Mouse (Mus musculus) G1E (cell line): ENCODE results near the gene Creg1. TPM values are rescaled to one million over a fixed set of nuclear protein-coding genes. Genes with fewer than 3 reads are reported as not detected.

ENCODE experiments used
- ATAC-seq: 2 replicates; pipeline ENCODE4 v1.8.0; 2016; ENCODE audit warnings: mild to moderate bottlenecking; ENCODE audit not compliant: insufficient number of reproducible peaks, poor library complexity, low FRiP score, severe bottlenecking; ENCODE audit errors: extremely low read depth
- DNase-seq: peaks from one replicate; pipeline ENCODE4 v3.0.0; 2012; ENCODE audit warnings: low spot score
- H3K27me3 ChIP-seq: 2 replicates; pipeline ENCODE4 v1.6.1; 2012; ENCODE audit warnings: mild to moderate bottlenecking, low read length, inconsistent platforms; ENCODE audit not compliant: insufficient read depth
- H3K36me3 ChIP-seq: replicated peaks from 2 replicates; pipeline ENCODE3; 2012; ENCODE audit warnings: mild to moderate bottlenecking, inconsistent platforms
- H3K4me1 ChIP-seq: 2 replicates; pipeline ENCODE4 v1.6.1; 2012; ENCODE audit warnings: low read depth, low read length, inconsistent platforms, mixed read lengths; ENCODE audit not compliant: insufficient read depth
- H3K4me3 ChIP-seq: 2 replicates; pipeline ENCODE4 v1.5.1; 2012; ENCODE audit warnings: low read depth, mild to moderate bottlenecking, inconsistent platforms, low read length, moderate library complexity, mixed read lengths
- H3K9me3 ChIP-seq: replicated peaks from 2 replicates; pipeline ENCODE4 v1.6.1; 2012; ENCODE audit warnings: inconsistent platforms
- CTCF ChIP-seq: IDR thresholded peaks from 2 replicates; pipeline ENCODE4 v1.5.1; 2012; ENCODE audit warnings: low read depth, low read length, inconsistent platforms, mixed read lengths
- GATA1 ChIP-seq: IDR thresholded peaks from 2 replicates; pipeline ENCODE4 v1.6.1; 2012; ENCODE audit warnings: borderline replicate concordance, low read length, inconsistent platforms, mixed read lengths
- GATA2 ChIP-seq: IDR thresholded peaks from 2 replicates; pipeline ENCODE4 v1.6.1; 2012; ENCODE audit warnings: low read depth, low read length, inconsistent platforms, borderline replicate concordance
- POLR2AphosphoS5 ChIP-seq: IDR thresholded peaks from 2 replicates; pipeline ENCODE4 v1.6.1; 2012; ENCODE audit warnings: low read depth, low read length, inconsistent platforms; ENCODE audit not compliant: insufficient replicate concordance
- TAL1 ChIP-seq: conservative IDR thresholded peaks from 2 replicates; pipeline ENCODE4 v1.6.1; 2012; ENCODE audit warnings: low read depth, low read length, inconsistent platforms, mixed read lengths
- polyA plus RNA-seq: library from polyadenylated mRNA; stranded (reverse); fragments of >175 nt; gene quantifications from 2 replicates; pipeline ENCODE4 v1.2.3, GENCODE M21; 2012
- total RNA-seq, 2 experiments: library from RNA; stranded (forward) in 1 of 2; stranded (reverse) in 1 of 2; fragments of 200-1000 nt in 1 of 2; fragments of >200 nt in 1 of 2; fragmentation: Nextera tagmentation in 1 of 2; gene quantifications; 2 replicates each; pipeline ENCODE4 v1.2.3; 2014 to 2017

Creg1 gene
- total and polyA plus RNA-seq, 3 experiments = 139 to 514 (median 239) TPM

DNA sequence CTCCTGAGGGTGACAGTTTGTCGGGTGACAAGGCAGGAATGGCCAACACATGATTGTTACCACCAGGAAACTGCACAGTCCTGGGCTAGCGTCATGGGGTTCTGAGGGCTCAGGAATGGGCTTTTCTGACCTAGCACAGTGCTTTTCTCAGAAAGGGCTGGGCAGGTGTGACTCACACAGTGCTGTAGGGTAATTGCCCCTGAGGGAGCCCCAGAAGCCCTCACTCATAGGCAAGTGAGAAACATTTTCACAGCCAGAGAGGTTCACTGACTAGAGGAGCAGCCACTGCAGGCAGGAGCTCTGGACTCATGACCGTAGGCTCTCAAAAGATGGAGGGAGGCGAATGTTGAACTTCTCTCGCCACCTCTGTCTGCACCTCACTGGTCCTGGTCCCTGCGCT is 26.4 kb downstream of the Creg1 start:
- Histone ChIP-seq H3K36me3 (no peaks in the 10 kb centered on the region), H3K27me3 (no peaks in the 10 kb centered on the region; the same call in 1 of the 2 replicates), H3K4me3 (no peak overlapping the region), H3K9me3 (no peaks in the 10 kb centered on the region), H3K4me1 (peaks cover 22% of the 10 kb centered on the region)
- ATAC-seq (no peak), DNase-seq (no peak)
- no peak for TF ChIP-seq GATA1
- no peak for TF ChIP-seq GATA2
- TF ChIP-seq POLR2AphosphoS5 = no peak
- TF ChIP-seq CTCF = no peak
- TF ChIP-seq TAL1 = no peak

DNA sequence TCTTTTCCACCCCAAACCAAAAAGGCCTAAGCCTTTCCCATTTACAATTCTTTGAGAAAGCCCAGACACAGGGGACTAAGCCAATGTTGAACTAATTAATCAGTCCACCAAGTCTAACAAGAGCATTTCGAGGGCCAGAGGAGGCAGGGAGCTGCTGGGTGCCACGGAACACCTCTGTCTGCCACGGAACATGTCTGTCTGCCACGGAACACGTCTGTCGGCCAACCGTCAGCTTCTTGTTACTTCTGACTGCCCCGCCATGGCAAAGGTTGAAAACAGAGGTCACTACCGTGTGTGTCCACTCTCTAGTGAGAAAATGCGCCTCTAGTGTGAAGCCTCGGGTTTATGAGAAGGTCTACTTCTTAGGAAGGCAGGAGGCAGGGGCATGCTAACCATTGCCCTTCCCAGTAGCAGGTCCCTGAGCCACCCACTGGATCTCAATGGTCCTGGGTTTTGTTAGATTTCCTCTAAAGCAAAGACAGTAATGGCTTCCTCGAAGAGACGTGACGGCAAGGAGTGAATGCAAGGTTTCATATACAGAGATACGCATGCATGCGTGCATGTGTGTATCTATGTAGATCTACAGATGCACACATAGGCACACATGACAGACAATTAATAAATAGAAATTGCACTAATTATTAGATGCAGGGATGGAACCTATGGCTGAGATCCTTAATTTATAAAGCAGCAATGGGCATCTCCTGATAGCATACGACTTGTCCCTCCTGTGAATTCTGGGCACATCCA is 27.1 kb downstream of the Creg1 start:
- Histone ChIP-seq H3K4me1 (peaks cover 22% of the 10 kb centered on the region), H3K36me3 (no peaks in the 10 kb centered on the region), H3K9me3 (no peaks in the 10 kb centered on the region), H3K4me3 (no peak overlapping the region), H3K27me3 (peaks cover under 1% of the 10 kb centered on the region; the same call in 1 of the 2 replicates)
- TF ChIP-seq GATA1 (no peak), POLR2AphosphoS5 (no peak), TAL1 (no peak), CTCF (no peak), GATA2 (no peak)
- ATAC-seq (no peak), DNase-seq (no peak)

DNA sequence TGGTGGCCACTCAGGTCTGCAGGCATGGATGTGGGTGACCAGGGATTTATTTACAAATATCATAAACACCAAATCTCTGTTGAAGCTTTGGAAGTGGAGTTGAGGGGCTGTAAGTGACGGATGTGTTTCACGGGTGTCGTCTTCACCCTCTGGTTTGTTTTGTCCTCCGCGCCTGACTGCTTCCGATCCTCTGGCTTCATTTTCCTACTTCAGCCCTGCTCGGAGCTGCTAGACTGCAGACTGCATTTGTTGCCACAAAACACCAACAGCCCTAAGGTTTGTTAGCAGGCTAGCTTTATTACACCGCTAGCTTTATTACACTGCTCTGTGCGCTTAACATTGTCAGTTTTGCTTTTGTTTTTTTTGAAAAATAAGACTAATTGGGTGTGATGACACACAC is 27.9 kb downstream of the Creg1 start:
- no peak for ATAC-seq
- TF ChIP-seq GATA2 (no peak), TAL1 (no peak), POLR2AphosphoS5 (no peak), CTCF (no peak), GATA1 (no peak)
- peaks cover 2% of the 10 kb centered on the region; the same call in 1 of the 2 replicates for H3K27me3 ChIP-seq
- H3K36me3 ChIP-seq = no peaks in the 10 kb centered on the region
- H3K4me1 ChIP-seq = peaks cover 22% of the 10 kb centered on the region
- H3K4me3 ChIP-seq = no peak overlapping the region
- H3K9me3 ChIP-seq = no peaks in the 10 kb centered on the region
- DNase-seq = no peak

DNA sequence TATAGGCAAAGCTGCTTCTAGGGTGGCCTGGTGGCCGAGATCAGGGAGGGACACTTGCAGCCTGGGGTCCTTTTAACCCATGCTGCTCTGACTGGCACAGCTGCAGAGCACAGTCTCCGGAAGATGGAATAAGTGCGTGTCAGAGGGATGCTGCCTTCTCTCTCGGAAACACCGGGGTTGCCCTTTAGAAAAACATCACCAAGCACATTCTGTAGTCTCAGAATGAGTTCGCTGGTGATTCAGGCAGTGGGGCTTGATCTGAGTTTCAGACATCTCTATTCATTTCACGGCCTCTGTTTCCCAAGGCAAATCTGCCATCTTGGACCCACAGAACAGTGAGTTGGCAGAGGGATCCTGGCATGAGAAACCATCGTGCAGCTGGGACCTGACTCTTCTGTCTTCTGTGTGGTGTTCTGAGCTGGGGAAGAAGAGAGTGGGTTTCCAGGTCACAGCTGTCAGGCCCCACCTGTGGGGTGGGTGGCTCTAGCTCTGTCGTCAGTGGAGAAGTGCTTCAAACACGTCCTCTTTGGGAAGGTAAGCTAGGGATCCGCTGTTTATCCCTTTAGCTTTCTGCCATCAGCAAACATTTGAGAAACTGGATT is 38.3 kb downstream of the Creg1 start:
- no peak overlapping the region for H3K4me3 ChIP-seq
- ATAC-seq (no peak), DNase-seq (no peak)
- H3K9me3 ChIP-seq = no peaks in the 10 kb centered on the region
- H3K36me3 ChIP-seq = no peaks in the 10 kb centered on the region
- TF ChIP-seq CTCF (no peak), GATA1 (no peak), GATA2 (no peak), TAL1 (no peak), POLR2AphosphoS5 (no peak)
- no peaks in the 10 kb centered on the region; the same call in 1 of the 2 replicates for H3K4me1 ChIP-seq
- H3K27me3 ChIP-seq = peaks cover 12% of the 10 kb centered on the region

DNA sequence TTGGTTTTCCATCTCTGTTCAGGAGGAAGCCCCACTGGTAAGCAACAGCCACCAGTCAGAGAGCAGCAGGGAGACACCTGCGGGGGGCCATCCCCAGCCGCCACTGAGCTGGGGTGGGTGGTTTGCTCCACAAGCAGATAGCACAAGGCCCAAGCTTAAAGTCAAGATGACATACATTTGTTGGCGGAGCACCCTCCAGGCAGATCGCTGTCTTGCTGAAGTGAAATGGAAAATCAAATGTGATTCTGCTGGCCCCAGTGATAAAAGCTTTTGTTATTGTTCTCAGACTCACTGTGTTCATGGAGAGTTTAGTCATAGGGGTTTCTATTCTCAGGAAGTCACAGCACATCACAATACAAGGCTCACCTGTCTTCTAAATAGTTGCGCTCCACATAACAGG is 39.6 kb downstream of the Creg1 start:
- DNase-seq (no peak), ATAC-seq (no peak)
- TF ChIP-seq GATA2 (no peak), TAL1 (no peak), CTCF (no peak), POLR2AphosphoS5 (no peak), GATA1 (no peak)
- Histone ChIP-seq H3K27me3 (peaks cover 18% of the 10 kb centered on the region), H3K9me3 (no peaks in the 10 kb centered on the region), H3K36me3 (no peaks in the 10 kb centered on the region), H3K4me1 (peaks cover 6% of the 10 kb centered on the region), H3K4me3 (no peak overlapping the region)

DNA sequence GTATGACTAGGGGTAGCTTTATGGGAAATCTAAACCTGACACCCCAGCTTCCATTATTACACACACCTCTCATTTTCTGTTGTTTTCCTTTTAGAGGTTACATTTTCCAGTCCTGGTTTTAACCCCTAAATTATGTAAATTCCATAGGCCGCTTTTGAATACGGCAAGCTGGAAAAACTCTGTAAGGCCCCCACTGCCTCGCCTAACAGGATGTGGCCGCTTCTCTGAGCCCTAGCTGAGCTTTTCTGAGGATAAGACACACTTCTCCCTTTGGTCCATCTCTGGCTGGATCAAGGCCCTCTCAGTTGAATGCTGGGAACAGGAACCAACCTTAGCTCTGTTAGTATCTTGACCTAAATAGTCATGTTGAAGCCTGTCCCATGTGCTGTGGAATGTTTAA is 40.6 kb downstream of the Creg1 start:
- Histone ChIP-seq H3K9me3 (no peaks in the 10 kb centered on the region), H3K4me1 (peaks cover 6% of the 10 kb centered on the region), H3K36me3 (no peaks in the 10 kb centered on the region), H3K27me3 (peaks cover 19% of the 10 kb centered on the region), H3K4me3 (no peak overlapping the region)
- ATAC-seq (no peak), DNase-seq (no peak)
- no peak for TF ChIP-seq POLR2AphosphoS5
- TF ChIP-seq CTCF = no peak
- no peak for TF ChIP-seq GATA2
